Mouse (Mus musculus): Measurements from ENCODE around the gene Pecr.
"Not testable (repeated sequence)": the region's sequence is repeated elsewhere in the genome, so short reads cannot be mapped to it uniquely, and the experiment has no call there.

The Pecr gene

DNA sequence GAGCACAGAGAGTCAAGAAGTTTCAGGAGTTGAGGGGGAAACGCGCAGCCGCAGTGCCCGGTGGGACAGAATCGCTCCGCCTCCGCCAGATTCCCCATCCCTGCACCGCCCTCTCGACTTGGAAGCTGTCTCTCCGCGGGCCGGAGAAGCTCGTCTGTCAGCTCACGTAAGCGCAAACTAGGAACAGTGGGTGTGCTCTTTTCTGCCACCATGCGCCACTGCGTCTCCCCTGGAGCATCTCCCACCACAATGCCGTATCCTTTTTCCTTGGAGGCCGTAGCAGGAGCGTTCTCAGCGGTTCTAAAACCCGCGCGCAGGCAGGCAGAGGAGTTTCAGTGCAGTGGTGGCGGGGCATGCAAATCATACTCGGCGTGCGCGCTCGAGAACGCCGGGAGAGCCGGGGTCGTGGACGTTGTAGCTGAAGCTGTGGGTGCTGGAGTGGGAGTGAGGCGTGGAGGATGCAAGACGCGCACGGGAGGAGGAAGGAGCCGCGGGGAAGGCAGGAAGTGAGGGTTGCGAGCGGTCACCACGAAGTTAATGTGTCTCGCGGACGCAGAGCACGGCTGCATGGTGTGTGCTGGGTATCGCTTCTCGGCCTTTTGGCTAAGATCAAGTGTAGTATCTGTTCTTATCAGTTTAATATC is 47.6 kb downstream of the Pecr start:
- DNase-seq (ENCODE audit: low spot score) = peak; percentile 46

DNA sequence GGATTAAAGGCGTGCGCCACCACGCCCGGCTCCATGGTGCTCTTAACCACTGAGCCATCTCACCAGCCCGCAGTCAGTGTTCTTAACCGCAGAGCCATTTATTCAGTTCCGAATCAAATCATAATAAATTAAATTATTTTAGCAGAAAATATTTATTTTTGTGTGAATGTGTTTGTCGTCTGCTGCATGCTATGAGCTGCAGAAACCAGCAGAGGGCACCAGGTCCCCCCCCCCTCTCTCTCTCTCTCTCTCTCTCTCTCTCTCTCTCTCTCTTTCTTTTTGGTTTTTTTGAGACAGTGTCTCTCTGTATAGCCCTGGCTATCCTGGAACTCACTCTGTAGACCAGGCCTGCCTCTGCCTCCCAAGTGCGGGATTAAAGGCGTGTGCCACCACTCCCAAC is 51.5 kb downstream of the Pecr start:
- DNase-seq (ENCODE audit: low spot score) = not testable (repeated sequence)

DNA sequence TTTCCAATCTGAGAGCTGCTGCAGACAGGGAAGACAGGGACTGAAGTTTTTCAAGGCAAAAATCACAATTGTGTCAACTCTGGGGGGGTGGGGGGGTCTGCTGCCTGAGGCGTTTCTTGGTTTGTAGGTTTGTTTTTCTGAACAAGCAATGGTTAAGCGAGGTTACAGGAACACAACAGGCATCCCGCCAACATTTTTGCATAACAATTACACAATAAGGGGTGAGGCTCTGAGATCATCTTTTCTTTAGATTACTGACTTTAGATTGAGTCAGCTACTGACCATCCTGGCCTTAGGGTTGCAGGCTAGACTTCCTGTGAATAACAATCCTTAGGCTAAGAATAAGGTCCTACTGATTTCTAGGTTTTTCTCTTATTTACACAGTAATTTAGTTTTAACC is 55.1 kb downstream of the Pecr start:
- DNase-seq (ENCODE audit: low spot score) = no peak

DNA sequence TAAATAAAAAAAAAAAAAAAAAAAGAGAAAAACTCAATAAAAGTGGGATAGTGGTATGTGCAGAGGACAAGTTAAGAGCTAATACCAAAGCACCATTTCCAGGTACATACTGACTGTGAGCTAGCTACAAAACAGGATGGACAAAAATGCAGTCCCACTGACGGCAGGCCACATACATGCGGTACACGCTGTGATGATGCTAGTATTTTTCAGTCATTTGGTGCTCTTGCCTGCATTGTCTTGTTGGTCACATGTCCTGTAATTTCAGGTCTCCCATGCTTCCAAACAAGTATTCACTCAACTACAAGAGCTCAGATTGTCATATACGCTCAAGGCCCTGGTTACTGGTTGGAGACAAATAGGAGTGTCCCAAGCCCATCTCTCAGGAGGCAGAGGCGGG is 56.6 kb downstream of the Pecr start:
- no peak for DNase-seq (ENCODE audit: low spot score)

DNA sequence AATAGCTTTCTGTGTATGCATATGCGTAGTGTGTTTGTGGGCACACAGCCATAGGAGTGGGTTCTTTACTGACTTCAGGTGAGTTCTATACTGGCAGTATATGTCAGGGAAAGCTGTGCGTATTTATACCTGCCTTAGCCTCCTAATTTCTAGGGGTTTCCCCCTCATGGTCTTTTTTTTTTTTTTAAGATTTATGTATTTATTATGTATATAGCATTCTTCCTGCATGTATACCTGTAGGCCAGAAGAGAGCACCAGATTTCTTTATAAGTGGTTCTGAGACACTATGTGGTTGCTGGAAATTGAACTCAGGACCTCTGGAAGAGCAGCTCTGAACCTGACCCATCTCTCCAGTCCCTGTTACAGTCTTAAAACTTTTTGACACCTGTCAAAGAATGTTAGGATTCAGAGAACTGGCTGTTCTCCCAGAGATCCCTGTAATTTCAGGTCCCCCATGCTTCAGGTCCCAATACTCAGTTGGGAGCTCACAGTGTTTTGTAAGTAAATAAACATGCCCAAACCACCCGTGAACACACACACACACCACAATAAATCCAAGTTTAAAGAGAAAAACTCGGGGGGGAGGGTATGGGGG is 57.1 kb downstream of the Pecr start:
- DNase-seq (ENCODE audit: low spot score) = no peak

DNA sequence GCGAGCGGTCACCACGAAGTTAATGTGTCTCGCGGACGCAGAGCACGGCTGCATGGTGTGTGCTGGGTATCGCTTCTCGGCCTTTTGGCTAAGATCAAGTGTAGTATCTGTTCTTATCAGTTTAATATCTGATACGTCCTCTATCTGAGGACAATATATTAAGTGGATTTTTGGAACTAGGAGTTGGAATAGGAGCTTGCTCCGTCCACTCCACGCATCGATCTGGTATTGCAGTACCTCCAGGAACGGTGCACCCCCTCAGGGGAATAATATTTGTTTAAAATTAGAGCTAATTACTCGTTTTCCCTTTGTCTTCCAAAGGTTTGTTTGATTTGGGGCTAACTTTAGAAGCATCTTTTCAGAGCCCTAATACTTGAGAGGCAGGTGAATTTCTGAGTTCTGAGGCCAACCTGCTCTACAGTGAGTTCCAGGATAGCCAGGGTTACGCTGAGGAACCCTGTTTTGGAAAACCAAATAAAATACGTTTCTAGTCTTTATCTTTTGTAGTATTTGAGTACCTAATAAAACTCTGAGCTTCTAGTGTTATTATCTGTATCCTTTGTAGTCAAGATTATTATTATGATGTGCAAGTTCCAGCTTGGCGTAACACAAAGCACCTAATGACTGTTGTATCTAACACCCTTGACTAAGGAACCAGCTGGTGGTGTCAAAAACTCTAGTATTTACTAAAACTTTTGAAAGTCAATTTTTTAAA is 57.8 kb downstream of the Pecr start:
- DNase-seq (ENCODE audit: low spot score) = no peak

DNA sequence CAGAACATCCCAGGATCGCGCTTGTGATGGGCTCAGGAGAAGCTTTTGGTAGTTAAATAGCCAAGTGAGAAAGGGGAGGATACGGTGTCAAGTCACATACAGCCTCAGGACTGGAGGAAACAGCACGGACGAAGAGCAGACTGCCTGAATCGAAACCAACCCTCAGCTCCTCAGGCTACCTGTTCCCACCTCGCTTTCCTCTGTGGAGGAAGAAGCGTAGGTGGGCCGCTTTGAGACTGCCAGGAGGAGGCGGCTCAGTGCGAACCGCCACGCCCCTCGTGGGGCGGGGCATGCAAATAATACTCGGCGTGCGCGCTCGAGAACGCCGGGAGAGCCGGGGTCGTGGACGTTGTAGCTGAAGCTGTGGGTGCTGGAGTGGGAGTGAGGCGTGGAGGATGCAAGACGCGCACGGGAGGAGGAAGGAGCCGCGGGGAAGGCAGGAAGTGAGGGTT is 58.4 kb downstream of the Pecr start:
- DNase-seq (ENCODE audit: low spot score) = peak; percentile 58

DNA sequence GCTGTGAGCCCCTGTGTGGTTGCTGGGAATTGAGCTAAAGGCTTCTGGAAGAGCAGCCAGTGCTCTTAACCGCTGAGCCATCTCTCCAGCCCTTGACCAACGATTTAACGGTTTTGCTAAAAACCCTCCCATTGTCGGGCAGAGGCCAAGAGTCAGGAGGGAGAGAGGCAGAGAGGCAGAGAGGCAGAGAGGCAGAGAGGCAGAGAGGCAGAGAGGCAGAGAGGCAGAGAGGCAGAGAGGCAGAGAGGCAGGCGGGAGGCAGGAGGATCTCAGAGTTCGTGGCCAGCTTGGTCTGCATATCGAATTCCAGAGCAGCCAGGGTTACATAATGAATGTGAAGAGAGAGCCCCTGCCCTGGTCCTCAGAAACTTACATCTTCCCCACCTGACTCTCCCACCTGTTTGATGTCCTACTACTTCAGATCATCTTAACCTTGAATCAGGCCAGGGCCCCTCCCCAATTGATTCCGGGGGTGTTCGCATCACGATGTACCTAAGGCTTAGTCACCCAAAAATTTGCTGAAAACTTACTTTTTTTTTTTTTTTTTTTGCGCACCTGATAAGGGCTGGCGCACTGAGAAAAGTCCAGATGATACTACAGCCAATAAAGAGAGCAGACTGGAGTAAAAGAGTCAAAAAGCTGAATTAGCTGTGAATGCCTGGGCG is 58.9 kb downstream of the Pecr start:
- no peak for DNase-seq (ENCODE audit: low spot score)

DNA sequence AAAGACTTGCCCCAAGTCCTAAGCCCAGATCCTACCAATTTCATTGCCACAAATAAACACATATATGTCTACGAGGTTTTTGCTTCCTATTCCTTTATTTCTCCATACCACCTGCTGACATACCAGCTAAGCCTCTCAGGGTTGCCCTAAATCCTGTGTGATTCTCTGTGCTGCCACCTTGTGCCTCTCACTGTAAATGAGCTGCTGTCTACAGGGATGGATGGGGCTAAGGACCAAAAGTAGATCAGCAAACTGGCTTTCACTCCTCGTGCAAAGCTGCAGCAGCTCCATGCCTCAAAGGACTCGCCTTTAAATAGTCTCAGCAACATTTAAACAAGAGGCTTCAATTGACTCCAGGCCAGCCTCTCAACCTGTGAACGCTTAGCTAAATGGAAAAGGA is 64.1 kb downstream of the Pecr start:
- no peak for DNase-seq (ENCODE audit: low spot score)

DNA sequence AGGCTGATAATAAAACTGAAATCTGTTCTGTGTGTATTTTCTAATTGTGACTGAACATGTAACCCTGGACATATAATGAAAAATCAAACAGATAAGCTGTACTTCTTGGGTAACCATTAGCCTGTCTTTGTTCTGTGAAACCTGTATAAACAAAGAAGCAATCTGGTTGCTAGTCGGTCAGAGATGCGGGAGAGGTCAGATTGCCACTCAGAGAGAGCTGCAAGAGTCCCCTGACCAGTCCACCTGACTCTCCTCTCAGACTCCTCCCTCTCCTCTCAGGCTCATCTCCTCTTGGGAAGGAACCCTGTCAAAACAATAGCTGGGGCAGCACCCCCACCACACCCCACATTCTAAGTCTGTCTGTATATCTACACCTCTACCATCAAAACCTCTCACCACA is 65.0 kb downstream of the Pecr start:
- DNase-seq (ENCODE audit: low spot score) = no peak

DNA sequence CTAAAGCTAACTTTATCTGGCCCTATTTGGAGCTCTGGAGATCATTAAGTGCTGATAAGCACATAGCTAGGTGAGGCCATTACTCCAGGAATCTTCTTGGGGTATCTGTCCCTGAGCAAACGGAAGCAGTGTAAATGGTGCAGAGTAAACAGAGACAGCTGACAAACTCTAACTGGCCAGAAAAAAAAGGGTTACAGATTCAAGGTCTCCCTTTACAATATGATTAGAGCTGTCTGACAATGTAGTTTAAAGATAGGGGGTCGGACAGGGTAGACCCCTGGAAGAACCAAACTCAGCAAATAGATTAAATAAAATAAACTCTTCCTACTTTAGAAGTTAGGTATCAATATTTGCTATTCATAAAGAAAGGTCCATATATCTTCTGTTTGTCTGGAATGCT is 65.5 kb downstream of the Pecr start:
- DNase-seq (ENCODE audit: low spot score) = no peak

DNA sequence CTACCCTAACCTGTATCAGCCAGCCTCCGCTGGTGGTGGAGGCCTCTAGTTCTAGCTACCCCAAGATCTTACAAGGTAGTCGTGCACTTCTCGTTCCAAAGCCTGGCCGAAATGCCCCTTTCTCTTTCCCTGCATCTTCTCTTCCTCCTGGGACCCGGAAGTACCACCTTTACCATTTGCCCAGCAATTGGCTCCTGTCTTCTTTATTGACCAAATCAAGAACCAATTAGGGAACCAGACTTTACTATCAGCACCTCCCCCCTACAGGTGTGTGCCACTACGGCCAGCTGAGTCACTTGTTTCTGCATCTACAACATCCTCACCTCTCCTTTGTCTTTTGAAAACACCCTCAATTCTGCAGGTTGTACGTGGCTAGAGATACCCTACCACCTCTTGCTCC is 67.4 kb downstream of the Pecr start:
- DNase-seq (ENCODE audit: low spot score) = no peak

DNA sequence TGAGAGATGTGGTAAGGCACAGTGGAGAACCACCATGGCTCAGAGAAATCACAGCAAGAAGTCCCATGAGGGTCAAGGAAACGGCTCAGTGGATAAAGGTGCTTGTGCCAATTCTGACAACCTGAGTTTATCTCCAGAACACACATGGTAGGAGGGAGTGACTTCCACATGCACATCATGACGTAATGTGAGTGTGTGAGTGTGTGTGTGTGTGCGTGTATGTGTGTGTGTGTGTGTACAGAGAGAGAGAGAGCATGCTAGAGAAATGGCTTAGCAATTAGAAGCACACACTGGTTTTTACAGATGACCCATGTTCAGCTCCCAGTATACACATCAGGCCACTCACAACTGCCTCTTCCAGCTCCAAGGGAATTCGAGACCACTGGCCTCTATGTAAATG is 68.9 kb downstream of the Pecr start:
- DNase-seq (ENCODE audit: low spot score) = no peak

DNA sequence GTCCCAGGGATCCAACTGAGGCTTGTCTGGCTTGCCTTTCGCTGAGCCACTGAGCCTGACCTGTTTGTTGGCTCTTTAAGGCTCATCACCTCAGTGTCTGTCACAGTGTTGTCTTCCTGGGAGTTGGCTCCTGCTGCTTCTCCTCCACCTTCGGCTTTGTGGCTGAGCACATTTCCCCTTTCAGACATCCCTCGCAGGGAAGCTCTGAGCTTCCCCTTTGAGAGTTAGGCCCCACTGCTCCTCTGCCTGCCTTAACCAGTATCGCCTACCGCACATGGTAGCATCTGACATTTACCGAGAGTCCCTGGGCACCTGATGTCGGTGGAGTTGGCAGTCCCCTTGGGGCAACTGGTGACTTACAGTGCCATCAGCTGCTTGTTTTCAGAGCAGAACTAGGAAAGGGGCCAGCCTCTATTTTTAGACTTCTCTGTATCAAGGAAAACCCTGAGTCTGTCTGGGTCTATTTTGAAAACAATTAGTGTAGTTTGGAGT is 69.6 kb downstream of the Pecr start:
- no peak for DNase-seq (ENCODE audit: low spot score)

DNA sequence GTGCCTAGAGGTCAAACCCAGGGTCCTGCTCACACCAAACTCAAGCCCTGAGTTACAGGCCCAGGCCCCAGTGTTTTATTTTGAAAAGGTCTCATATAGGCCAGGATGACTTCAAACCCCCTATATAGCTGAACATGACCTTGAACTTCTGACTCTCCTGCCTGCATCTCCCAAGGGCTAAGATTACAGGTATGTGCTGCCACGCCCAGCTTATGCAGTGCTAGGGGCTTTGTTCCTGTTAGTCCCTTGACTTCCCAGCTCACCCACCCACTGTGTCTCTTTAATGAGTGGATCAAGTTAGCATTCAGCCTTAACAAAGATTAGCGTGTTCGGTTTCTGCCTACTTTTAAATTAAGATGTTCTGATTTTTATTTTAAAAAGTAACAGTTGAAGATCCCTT is 70.2 kb downstream of the Pecr start:
- no peak for DNase-seq (ENCODE audit: low spot score)

DNA sequence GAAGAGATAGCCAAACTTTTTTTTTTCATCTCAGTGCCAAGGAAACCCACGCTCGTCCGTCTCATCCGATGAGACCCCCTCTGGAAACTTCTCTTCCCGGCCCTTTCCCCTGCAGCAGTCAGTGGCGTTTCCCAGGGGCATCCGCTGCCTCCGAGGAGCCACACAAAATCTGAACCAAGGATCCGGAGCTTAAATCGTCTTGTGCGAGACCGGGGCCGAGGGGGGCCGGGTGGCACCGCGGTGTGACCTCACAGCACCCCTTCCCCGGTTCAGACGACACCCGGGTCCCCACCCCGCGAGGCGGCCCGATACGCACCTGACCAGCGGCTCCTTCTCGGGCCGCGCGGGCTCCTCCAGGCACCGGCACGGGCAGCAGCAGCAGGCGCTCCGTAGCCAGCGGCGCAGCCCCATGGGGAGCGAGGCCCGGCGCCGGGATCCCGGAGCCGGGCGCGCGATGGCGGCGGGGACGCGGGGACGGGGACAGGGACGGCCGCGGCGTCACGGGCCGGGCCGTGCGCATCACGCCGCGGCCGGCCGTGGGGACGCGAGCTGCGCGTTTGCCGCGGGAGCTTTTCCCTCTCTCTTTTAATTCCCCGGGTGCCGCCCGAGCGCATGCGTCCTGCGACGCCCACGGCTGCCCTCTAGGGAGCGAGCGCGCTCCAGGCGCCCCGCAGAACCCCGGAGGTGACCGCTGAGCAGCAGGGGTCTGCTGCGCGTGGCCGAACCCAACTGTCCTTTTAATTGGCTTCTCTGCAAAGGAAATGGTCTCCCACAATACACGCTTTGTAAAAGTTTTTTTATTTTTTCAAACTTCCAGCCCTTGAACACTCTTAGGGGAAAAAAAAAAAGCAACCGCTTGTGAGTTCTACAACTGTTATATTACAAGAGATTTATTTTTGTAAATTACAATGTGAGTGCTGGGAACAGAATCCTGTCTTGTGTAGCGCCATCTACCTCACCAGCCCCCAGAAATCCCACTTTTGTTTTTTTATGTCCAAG is 72.1 kb downstream of the Pecr start, which contains the start of gene Mreg:
TSS of gene Mreg (minus strand) at position 607 of the 999 bp plus-strand sequence.
- peak; percentile 22 for DNase-seq (ENCODE audit: low spot score)

DNA sequence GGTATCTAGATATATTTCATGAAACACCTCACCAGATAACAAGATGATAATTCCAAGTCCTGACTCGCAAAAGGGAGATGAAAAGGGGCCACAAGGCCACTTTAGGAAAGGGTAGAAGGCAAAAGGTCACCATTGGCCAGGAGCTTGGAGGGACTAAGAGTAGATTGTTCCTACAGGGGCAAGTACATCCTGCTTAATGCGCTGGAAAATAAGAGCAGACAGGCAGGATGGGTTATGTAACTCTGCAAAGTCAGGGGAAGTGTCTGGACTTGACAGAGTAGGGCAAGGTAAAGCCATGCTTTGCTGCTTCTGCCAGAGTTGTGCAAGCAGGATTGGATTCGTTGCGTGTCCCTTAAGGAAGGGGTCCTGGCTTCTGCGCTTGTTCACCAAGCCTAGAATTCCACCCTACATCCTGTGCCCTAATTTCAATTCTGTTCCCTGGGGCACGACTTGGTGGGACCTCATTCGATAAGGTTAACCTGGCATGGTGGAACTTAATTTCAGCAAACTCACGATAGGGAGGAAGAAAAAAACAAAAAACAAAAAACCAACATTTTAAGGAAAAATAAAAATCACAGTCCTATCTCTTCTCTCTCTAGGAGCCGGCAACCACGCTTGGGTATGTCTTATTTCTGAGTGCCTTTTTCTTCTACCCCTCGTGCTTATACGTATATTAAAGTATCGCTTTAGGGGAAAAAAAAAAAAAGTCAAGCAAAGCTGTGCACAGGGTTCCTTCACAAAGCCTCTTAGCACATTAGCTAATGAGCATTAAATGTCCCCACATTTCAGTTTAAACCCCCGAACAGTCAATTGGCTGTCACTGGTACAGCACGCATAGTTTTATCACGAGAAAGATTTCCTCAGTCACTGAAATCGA is 73.1 kb downstream of the Pecr start:
- DNase-seq (ENCODE audit: low spot score) = no peak

Measured in ovary, postnatal 10 days (tissue).